14 mouse cellular contexts compared by ENCODE assay signal in the genomic region with DNA sequence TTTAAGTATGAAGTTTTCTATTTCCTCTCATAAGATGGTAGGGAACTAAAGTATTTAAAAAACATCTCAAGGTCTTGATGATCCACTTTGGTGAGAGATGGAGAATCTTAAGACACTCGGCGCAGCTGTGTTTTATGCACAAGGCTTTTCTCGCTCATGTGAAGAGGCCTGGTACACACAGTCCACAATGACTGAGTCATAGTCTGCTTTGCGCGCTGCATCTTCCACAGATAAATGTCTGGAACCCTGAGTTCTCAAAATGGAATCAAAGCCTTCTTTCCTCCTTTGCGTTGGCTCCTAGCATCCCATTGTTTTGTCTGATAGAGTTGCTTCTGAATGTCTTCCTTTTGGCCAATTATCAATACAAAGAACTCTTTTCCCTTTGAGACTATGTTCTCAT.
"Had no signal": no experiment of that assay in that cellular context is flagged by ENCODE, and none has a peak within 500 bp of the region (broad histone marks: within the 10 kb centered on the region; RNA-seq: fewer than 3 reads in every experiment).

No protein-coding gene starts in this region.

- ATAC-seq: hindbrain, postnatal 0 days; intestine, embryonic 16.5 days had no signal

- DNase-seq: gastrocnemius, postnatal 14 days; gastrocnemius, postnatal 36 days; heart, adult 18-20 months; heart, postnatal 14 days; heart, postnatal 36 days; kidney, adult 11 months; kidney, adult 2 months; kidney, adult 9 months; kidney, postnatal 14 days; kidney, postnatal 36 days; liver; liver, embryonic 13.5 days had no signal
